Mouse (Mus musculus) embryonic fibroblast, embryonic 13.5 days (primary cell): Measurements from ENCODE around the gene Parn.

Experiments
- CTCF ChIP-seq: IDR thresholded peaks from 2 replicates; pipeline ENCODE4 v1.5.1; 2011; ENCODE audit warnings: mild to moderate bottlenecking, control low read depth, low read length, moderate library complexity, borderline replicate concordance; ENCODE audit not compliant: insufficient read depth
- POLR2A ChIP-seq: IDR thresholded peaks from 2 replicates; pipeline ENCODE4 v1.6.1; 2011; ENCODE audit warnings: low read depth, mild to moderate bottlenecking, control low read depth, low read length, moderate library complexity

- TF ChIP-seq POLR2A (no peak), CTCF (no peak)
Measured at GRCm38 (mm10) chr16:13568280-13568679, 99.7 kb downstream of the Parn start.
